Mouse (Mus musculus): ENCODE measurements around the gene Src.
A peak's percentile ranks its signal among the peaks of the same experiment; 100 is the strongest.

Src gene

DNA sequence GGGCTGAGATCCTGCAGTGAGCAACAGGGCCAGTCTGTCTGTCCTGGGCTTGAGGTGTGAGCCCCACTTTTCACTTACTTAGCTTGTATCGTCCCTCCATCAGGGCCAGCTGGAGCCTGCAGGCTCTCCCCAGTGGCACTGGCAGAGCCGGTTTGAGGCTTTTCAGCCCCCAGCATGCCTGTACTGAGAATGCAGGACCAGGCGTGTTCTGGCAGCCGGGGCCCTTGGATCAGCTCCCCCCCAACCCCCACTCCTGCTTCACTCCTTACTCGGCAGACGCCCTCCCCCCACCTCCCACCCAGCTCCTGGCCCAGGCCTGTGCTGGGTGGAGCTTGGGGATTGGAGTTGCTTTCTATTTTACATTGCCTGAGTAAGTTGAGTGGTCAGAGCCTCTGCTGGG, 16.3 kb downstream of the Src start:
- no peak for DNase-seq (ENCODE audit: extremely low read depth, low read depth, low spot score)

- no peak for DNase-seq (ENCODE audit: extremely low read depth, low read depth, low spot score)
These were observed 18.3 kb downstream of the Src start for GRCm38 (mm10) chr2:157436496-157436895.

DNA sequence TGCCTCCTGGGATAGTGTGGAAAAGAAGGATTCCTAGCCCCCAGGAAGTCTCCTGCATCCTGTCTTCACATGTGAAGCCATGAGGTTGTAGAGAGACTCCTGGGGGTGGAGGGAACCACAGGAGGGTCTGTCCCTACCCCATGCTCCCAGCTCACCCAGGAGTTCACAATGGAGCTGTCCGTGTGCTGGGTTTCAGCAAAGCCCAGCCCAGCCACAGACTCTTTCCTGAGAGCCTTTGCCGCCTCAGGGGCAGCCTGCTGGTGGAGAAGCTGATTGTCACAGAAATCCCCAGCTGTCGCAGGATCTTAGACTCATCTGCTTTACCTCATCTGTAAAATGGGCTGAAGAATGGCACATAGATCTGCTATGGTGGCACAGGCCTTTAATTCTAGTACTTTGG, 18.9 kb downstream of the Src start:
- no peak for DNase-seq (ENCODE audit: extremely low read depth, low read depth, low spot score)

GRCm38 (mm10) chr2:157441363-157441762, 23.1 kb downstream of the Src start:
- DNase-seq (ENCODE audit: extremely low read depth, low read depth, low spot score): no peak

DNA sequence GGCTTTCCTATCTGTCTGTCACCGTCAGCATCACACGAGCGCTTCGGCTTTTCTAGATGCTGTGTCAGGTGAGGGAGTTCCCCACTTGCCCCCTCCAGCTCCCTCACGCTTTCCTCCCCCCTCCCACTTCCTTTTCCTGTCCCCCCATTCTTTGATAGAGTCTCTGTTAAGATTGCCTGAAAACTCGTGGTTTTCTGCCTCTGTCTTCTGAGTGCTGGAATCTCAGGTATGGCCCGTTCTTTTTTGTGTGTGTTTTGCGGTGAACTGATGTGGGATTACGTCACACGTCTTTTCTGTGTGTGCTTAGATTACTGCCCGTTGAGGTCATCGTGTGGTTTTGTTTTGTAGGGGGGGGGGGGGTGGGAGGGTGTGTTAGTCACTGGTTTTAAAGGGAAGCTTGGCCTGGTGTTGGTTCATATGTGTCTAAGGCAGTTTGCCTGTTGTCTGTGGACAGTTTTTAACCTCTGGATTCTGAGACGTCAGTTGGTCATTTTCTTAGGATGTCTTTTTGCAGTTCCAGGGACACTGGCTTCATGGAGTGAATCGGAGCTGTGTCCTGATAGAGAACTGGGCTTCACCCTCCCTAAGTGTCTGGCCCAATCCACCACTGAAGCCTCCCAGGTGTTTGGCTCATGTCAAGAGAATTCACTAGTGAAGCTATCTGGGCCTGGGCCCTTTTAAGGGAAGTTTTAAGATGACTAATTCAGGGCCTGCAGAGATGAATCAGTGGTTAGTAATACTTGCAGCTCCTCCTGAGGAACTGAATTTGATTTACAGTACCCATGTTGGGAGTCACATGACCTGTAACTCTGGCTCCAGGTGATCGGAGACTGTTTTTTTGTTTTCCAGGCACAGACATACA, 29.3 kb downstream of the Src start:
- DNase-seq (ENCODE audit: extremely low read depth, low read depth, low spot score): no peak

DNA sequence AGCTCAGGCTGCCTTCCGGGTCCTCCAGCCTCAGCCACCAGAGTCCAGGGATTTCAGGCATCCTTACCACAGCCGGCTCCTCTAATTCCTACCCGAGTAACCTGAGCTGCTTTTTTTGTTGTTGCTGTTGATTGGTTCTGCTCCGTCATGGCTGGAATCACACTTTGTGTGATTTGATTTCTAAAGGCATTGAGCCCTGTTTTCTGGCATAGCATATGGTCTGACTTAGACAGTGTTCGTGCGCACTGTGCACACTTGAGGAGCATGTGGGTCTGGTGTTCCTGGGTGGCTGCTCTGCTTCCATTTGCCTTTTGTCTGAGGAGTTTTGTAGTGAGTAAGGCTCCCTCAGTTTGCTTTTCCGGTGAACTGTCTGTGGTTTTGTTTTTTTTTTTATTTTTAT, 30.1 kb downstream of the Src start:
- DNase-seq (ENCODE audit: extremely low read depth, low read depth, low spot score): no peak

- no peak for DNase-seq (ENCODE audit: extremely low read depth, low read depth, low spot score)
These were observed 32.7 kb downstream of the Src start for GRCm38 (mm10) chr2:157450905-157451304.

DNA sequence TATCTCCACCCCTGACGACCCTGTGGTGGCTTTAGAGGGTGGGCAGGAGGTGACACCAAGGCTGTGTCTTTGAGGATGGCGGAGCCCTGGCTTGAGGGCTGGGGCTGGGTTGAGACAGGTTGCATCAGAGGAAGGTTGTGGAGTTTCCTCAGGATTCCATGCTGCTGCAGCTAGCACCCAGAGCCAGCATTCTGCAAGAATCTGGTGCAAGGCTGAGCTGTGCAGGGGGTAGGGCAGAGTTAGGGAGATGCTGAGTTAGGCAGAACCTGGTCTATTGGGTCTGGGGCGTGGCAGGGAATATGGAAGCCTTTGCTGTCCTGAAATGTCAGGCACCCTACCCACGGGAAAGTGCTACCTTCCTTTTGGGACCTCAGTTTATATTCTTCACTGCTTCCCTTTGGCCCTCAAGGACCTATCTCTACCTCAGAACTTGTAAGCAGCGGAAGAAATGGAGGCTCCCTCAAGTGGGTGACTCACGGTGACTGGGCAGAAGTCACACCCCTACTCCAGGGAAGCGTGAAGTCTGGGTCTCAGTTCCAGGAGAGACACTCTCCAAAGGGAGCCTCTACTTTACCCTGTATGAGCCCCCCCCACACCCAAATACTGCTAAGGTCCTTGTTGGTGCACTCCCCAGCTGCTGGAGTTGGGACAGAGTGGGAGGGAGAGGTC, 33.3 kb downstream of the Src start:
- DNase-seq (ENCODE audit: extremely low read depth, low read depth, low spot score): no peak

DNA sequence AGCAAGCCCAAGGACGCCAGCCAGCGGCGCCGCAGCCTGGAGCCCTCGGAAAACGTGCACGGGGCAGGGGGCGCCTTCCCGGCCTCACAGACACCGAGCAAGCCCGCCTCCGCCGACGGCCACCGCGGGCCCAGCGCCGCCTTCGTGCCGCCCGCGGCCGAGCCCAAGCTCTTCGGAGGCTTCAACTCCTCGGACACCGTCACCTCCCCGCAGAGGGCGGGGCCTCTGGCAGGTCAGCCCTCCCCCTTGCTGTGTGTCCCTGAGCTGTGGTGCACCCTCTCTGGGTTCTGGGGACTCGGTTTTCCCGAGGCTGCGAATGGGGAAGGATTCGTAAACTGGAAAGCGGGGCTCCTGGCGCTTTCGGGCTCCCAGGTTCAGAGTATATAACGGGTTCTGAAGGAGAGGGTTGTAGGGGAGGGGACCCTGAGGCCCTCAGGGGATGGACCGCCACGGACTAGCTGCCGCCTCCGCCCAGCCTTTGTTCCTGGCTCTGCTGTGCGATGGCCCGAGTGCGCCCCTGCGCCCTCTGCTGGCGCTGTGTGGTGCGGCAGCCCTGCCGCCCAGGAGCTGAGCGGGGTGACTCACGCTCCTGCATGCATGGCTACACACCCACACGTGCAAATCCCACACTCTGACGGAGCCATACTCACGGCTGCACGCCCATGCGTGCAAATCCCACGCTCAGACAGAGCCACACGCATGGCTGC, 39.0 kb downstream of the Src start:
- no peak for DNase-seq (ENCODE audit: extremely low read depth, low read depth, low spot score)

DNA sequence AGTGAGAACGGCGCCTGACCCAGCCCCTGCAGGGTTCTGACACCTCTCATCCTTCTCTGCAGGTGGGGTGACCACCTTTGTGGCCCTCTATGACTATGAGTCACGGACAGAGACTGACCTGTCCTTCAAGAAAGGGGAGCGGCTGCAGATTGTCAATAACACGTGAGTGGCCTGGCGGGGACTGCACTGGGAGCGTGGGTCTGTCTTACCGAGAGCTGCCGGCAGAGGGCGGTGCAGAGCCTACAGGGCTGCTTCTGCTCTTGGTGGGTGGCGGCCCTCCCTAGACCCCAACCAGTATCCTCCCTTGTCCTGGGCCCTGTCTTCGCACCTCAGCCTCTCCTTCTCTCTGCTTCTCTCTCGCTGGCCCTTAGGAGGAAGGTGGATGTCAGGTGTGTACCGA, 40.2 kb downstream of the Src start:
- no peak for DNase-seq (ENCODE audit: extremely low read depth, low read depth, low spot score)

DNA sequence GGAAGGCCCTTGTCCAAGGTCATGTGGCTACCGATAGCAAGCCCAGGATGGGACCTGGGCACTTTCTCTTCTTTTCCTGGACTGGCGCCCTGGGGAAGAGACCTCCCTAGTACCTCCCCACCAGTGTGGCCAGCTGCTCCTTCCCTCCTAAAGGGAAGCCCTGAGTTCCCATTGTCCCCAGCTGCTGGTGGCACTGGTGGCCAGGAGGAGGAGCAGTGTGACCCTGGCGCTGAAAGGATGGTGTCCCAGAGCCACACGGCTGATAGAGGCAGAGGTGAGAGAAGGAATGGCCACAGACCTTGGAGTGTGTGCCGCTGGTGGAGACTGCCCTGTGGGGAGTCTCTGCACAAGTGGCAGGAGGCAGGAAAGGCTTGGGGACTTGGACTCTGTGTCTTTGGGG, 41.5 kb downstream of the Src start:
- DNase-seq (ENCODE audit: extremely low read depth, low read depth, low spot score): no peak

DNA sequence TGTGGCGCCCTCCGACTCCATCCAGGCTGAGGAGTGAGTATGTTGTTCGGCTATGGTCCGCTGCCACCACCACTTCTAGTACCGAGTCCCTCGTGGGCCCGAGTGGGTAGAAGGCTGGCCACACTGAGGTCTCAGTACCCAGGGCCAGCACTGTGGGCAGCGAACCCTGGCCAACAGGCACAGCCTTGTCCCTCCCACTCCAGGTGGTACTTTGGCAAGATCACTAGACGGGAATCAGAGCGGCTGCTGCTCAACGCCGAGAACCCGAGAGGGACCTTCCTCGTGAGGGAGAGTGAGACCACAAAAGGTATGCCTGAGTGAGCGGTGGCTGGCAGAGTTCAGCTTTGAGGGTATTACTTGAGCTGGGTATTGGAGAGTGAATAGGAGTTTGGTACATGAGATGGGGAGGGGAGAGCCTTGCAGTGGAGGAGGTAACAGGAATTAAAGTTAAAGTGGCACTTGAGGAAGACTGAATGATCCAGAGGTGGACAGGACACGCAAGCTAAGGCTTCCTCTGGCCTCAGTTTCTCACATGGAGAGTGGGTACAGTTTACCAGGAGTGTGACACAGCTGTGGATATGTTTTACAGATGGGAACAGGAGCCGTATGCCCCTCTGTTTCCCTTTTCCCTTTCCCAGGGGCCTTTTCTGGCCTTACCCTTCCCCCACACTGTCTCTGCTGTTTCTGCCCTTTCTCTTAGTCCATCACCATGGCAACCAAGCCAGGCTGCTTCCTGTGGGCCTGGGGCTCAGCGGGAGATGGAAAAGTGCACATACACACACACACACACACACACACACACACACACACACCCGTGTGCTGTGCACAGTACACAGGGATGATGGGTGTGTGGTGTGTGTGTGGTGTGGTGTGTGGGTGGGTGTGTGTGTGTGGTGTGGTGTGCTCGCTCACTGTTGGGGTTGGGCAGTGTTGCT, 44.8 kb downstream of the Src start:
- no peak for DNase-seq (ENCODE audit: extremely low read depth, low read depth, low spot score)

- no peak for DNase-seq (ENCODE audit: extremely low read depth, low read depth, low spot score)
These were observed 45.9 kb downstream of the Src start for GRCm38 (mm10) chr2:157463887-157464745.

- DNase-seq (ENCODE audit: extremely low read depth, low read depth, low spot score): no peak
These were observed 46.5 kb downstream of the Src start for GRCm38 (mm10) chr2:157464746-157465126.

- DNase-seq (ENCODE audit: extremely low read depth, low read depth, low spot score): no peak
These were observed 48.6 kb downstream of the Src start for GRCm38 (mm10) chr2:157466836-157467235.

- DNase-seq (ENCODE audit: extremely low read depth, low read depth, low spot score): no peak
These were observed 50.0 kb downstream of the Src start for GRCm38 (mm10) chr2:157468130-157468796.

- peak; percentile 34 for DNase-seq (ENCODE audit: extremely low read depth, low read depth, low spot score)
These were observed 53.0 kb downstream of the Src start for GRCm38 (mm10) chr2:157471292-157471691.

DNA sequence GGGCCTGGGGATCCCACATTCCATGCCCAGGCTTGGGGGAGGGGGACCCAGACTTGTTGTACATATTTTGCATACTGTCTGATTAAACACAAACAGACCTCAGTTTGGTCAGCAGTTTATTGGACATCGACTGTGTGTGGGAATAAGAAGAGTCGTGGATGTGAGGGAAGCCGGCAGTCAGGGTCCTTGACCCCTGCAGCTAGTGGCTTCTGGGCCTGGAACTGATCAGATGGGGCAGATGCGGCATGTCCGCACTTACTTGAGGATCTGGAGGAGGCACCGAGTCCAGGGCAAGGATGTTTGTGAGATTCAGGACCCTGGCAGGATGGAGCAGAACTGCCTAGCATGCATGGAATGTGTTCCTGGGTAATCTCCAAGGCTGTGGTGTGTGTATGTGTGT, 53.5 kb downstream of the Src start:
- DNase-seq (ENCODE audit: extremely low read depth, low read depth, low spot score): no peak

DNA sequence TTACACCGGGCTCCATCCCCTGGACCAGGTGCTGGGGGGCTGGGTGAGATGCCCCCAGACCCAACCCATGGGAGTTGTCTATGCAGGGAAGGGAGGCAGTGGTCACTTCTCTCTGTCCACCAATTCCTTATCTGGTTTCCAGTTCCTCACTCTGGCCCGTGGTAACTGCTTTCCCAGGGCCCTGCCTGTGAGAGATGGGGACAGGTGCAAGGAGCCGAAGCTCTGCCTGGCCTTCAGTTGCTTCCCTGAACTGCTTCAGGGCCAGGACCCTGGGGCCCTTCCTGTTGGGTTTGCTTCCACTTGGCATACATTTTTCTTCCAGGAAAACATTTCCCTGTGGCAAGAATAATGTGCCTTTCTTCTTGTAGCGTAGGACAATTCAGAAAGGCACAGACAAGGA, 54.2 kb downstream of the Src start:
- DNase-seq (ENCODE audit: extremely low read depth, low read depth, low spot score): no peak
